Mouse (Mus musculus) kidney, postnatal 0 days (tissue): ENCODE measurements around the gene Tshz2. TPM values are rescaled to one million over a fixed set of nuclear protein-coding genes. Genes with fewer than 3 reads are reported as not detected.

Experiments
- ATAC-seq: fragments of 200-750 bp; cut with Nextera tagmentation; replicated peaks from 2 replicates; pipeline ENCODE4 v1.8.0; 2017; ENCODE audit warnings: low read depth, moderate number of reproducible peaks, moderate TSS enrichment, moderate library complexity; ENCODE audit not compliant: low FRiP score
- DNase-seq: peaks from one replicate; pipeline ENCODE4 v3.0.0-alpha.2; 2016; ENCODE audit warnings: low spot score
- H3K27ac ChIP-seq: fragments of 300-500 bp; sonication (generic); 2 replicates; pipeline ENCODE4 v1.5.1; 2014; ENCODE audit warnings: mild to moderate bottlenecking
- H3K27me3 ChIP-seq: fragments of 300-500 bp; sonication (generic); 2 replicates; pipeline ENCODE4 v1.6.1; 2014; ENCODE audit warnings: low read length, mixed read lengths; ENCODE audit not compliant: insufficient read depth
- H3K36me3 ChIP-seq: fragments of 300-500 bp; sonication (generic); 2 replicates; pipeline ENCODE4 v1.6.1; 2014; ENCODE audit warnings: low read length, mixed read lengths; ENCODE audit not compliant: insufficient read depth
- H3K4me1 ChIP-seq: fragments of 300-500 bp; sonication (generic); replicated peaks from 2 replicates; pipeline ENCODE4 v1.6.1; 2014; ENCODE audit warnings: antibody characterized with exemption, low read length, mixed read lengths; ENCODE audit not compliant: insufficient read depth
- H3K4me2 ChIP-seq: fragments of 300-500 bp; sonication (generic); 2 replicates; pipeline ENCODE4 v1.6.1; 2014; ENCODE audit warnings: mild to moderate bottlenecking, low read length, moderate library complexity, mixed read lengths
- H3K4me3 ChIP-seq: fragments of 300-500 bp; sonication (generic); replicated peaks from 2 replicates; pipeline ENCODE4 v1.5.1; 2014; ENCODE audit warnings: low read depth, low read length
- H3K9ac ChIP-seq: fragments of 300-500 bp; sonication (generic); 2 replicates; pipeline ENCODE4 v1.6.1; 2014; ENCODE audit warnings: low read depth, low read length
- H3K9me3 ChIP-seq: fragments of 300-500 bp; sonication (generic); replicated peaks from 2 replicates; pipeline ENCODE4 v1.6.1; 2016; ENCODE audit warnings: low read length, inconsistent platforms, mixed read lengths
- CTCF ChIP-seq: IDR thresholded peaks from 2 replicates; pipeline ENCODE4 v1.5.1; 2016; ENCODE audit warnings: antibody characterized with exemption, low read depth, mild to moderate bottlenecking, moderate library complexity
- whole genome bisulfite sequencing: fragments of 180-500 bp; shearing (Covaris S2); extraction: QIAGEN DNeasy Blood & Tissue Kit; methylation state at CpG from one replicate; pipeline ENCODE4 v1.1.7; 2014; 5-methylcytosine and 5-hydroxymethylcytosine counted together
- polyA plus RNA-seq: library from polyadenylated mRNA; unstranded; fragments of >200 nt; fragmentation: Nextera tagmentation; extraction: Ambion mirVana; gene quantifications from 2 replicates; pipeline ENCODE4 v1.2.1, GENCODE M21; 2015

Tshz2 gene
- polyA plus RNA-seq, 1 experiment from 2014 or later = 9.8 TPM

GRCm38 (mm10) chr2:169782874-169783680 lies 150.3 kb downstream of the Tshz2 start:
- TF ChIP-seq CTCF = no peak
- no peak overlapping the region for H3K27ac ChIP-seq
- WGBS = 36% methylated on average over 26 of the region's 26 CpGs
- H3K36me3 ChIP-seq = no peaks in the 10 kb centered on the region
- peaks cover 10% of the 10 kb centered on the region; the same call in 1 of the 2 replicates for H3K4me1 ChIP-seq
- H3K27me3 ChIP-seq = no peaks in the 10 kb centered on the region
- no peak overlapping the region for H3K4me2 ChIP-seq
- no peak for DNase-seq
- no peak overlapping the region for H3K4me3 ChIP-seq
- H3K9ac ChIP-seq = no peak overlapping the region
- no peaks in the 10 kb centered on the region for H3K9me3 ChIP-seq
- no peak for ATAC-seq

- Histone ChIP-seq H3K9me3 (no peaks in the 10 kb centered on the region), H3K4me1 (peaks cover 10% of the 10 kb centered on the region; the same call in 1 of the 2 replicates), H3K4me2 (no peak overlapping the region), H3K9ac (no peak overlapping the region), H3K36me3 (no peaks in the 10 kb centered on the region), H3K27ac (no peak overlapping the region), H3K4me3 (no peak overlapping the region), H3K27me3 (no peaks in the 10 kb centered on the region)
- TF ChIP-seq CTCF = no peak
- no peak for ATAC-seq
- 75% methylated on average over 2 of the region's 2 CpGs for WGBS
- DNase-seq = no peak
Observed at GRCm38 (mm10) chr2:169783681-169784033, 150.8 kb downstream of the Tshz2 start.

DNA sequence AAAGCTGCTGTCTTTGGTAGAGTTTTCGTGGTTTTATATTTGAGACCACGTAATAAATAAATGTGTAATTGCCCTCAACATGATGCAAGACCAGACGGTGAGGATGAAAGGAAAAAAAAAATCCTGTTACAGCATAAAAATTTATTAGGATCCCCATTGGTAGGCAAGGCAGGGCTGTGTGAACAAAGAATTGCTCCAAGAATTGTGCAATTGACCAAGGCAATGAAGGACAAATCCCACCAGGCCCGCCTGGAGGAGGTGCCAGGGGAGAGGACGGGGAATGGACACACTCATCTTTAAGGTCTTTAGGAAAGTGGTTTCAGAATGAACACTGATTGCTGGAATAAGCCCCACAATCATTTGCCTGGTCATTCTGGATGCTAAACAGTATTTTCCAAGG lies 154.6 kb downstream of the Tshz2 start:
- TF ChIP-seq CTCF = no peak
- Histone ChIP-seq H3K27me3 (no peaks in the 10 kb centered on the region), H3K9me3 (no peaks in the 10 kb centered on the region), H3K36me3 (no peaks in the 10 kb centered on the region), H3K4me1 (peaks cover 13% of the 10 kb centered on the region; the same call in 1 of the 2 replicates), H3K9ac (no peak overlapping the region), H3K27ac (no peak overlapping the region), H3K4me3 (no peak overlapping the region), H3K4me2 (no peak overlapping the region)
- DNase-seq (no peak), ATAC-seq (no peak)
- 57% methylated on average over 5 of the region's 5 CpGs for WGBS

GRCm38 (mm10) chr2:169787906-169788305 lies 155.1 kb downstream of the Tshz2 start:
- no peak overlapping the region for H3K27ac ChIP-seq
- 35% methylated on average over 11 of the region's 11 CpGs for WGBS
- no peak overlapping the region for H3K4me3 ChIP-seq
- no peak overlapping the region for H3K9ac ChIP-seq
- no peak for TF ChIP-seq CTCF
- no peak overlapping the region for H3K4me2 ChIP-seq
- no peaks in the 10 kb centered on the region for H3K27me3 ChIP-seq
- DNase-seq = no peak
- no peak for ATAC-seq
- H3K4me1 ChIP-seq = peaks cover 11% of the 10 kb centered on the region; the same call in 1 of the 2 replicates
- H3K9me3 ChIP-seq = no peaks in the 10 kb centered on the region
- H3K36me3 ChIP-seq = no peaks in the 10 kb centered on the region

- peak; percentile 79 for ATAC-seq
- WGBS = under 1% methylated on average over 12 of the region's 12 CpGs
Observed at GRCm38 (mm10) chr2:169790439-169791131, 157.8 kb downstream of the Tshz2 start.

GRCm38 (mm10) chr2:169792706-169793105 lies 159.9 kb downstream of the Tshz2 start:
- no peak overlapping the region for H3K4me2 ChIP-seq
- no peak overlapping the region for H3K4me3 ChIP-seq
- ATAC-seq (no peak), DNase-seq (peak; percentile 50)
- peaks cover 10% of the 10 kb centered on the region; the same call in 1 of the 2 replicates for H3K4me1 ChIP-seq
- no peak overlapping the region for H3K27ac ChIP-seq
- H3K36me3 ChIP-seq = no peaks in the 10 kb centered on the region
- H3K9me3 ChIP-seq = no peaks in the 10 kb centered on the region
- TF ChIP-seq CTCF = no peak
- H3K27me3 ChIP-seq = no peaks in the 10 kb centered on the region
- 28% methylated on average over 3 of the region's 3 CpGs for WGBS
- no peak overlapping the region for H3K9ac ChIP-seq

More at GRCm38 (mm10) chr2:169790439-169791131, 157.8 kb downstream of the Tshz2 start:
- Histone ChIP-seq H3K36me3 (no peaks in the 10 kb centered on the region), H3K27me3 (no peaks in the 10 kb centered on the region), H3K4me2 (peak overlapping the region; percentile 50), H3K9ac (0 out of 2 replicates have a peak overlapping the region, but pooled peaks have one; percentile 10), H3K4me3 (0 out of 2 replicates have a peak overlapping the region, but pooled peaks have one; percentile 3), H3K4me1 (peaks cover 11% of the 10 kb centered on the region; the same call in 1 of the 2 replicates), H3K27ac (peak overlapping the region; percentile 63), H3K9me3 (no peaks in the 10 kb centered on the region)
- peak; percentile 4; the same call in 1 of the 2 replicates for TF ChIP-seq CTCF
- DNase-seq = peak; percentile 96
